Mouse (Mus musculus) left cerebral cortex, adult 2 months (tissue): ENCODE measurements at regions not wholly inside any gene's neighbourhood (a gene's known extent, or its start where the extent isn't known, plus 50 kb on each side); places are given as distances from the start of the nearest gene placed in this dataset.

ENCODE experiments used
- DNase-seq, 2 experiments: peaks; one replicate each; pipeline ENCODE4 v3.0.0; 2021 to 2022; ENCODE audit warnings: low spot score in 2 of 2, mixed read lengths in 1 of 2; ENCODE audit errors: extremely low spot score in 1 of 2
- H3K27ac ChIP-seq: fragments of 200-600 bp; 2 replicates; pipeline ENCODE4 v1.8.1; 2022
- H3K4me3 ChIP-seq: fragments of 200-600 bp; 2 replicates; pipeline ENCODE4 v1.8.1; 2022
- CTCF ChIP-seq: fragments of 200-600 bp; IDR thresholded peaks from 2 replicates; pipeline ENCODE4 v1.8.1; 2022; ENCODE audit warnings: antibody characterized with exemption, mild to moderate bottlenecking, moderate library complexity
- intact Hi-C: fragments of 180-260 bp; cut with DNase I; formaldehyde crosslinking; loops from one replicate; pipeline ENCODE4 v1.15.1; 2025

GRCm38 (mm10) chr15:59886036-59886435 lies 130.4 kb downstream of the 4933412E24Rik start:
- no peak for DNase-seq
- Histone ChIP-seq H3K4me3 (no peak overlapping the region), H3K27ac (no peak overlapping the region)
- intact Hi-C loops: no loop called here
- TF ChIP-seq CTCF: no peak

- intact Hi-C loops: no loop called here
- no peak overlapping the region for H3K27ac ChIP-seq
- no peak overlapping the region for H3K4me3 ChIP-seq
- TF ChIP-seq CTCF: no peak
- DNase-seq: no peak
These were observed 134.0 kb downstream of the 4933412E24Rik start for GRCm38 (mm10) chr15:59882444-59882843.

GRCm38 (mm10) chr15:59880426-59880825 lies 136.0 kb downstream of the 4933412E24Rik start:
- no peak for TF ChIP-seq CTCF
- Histone ChIP-seq H3K4me3 (no peak overlapping the region), H3K27ac (no peak overlapping the region)
- intact Hi-C loops: no loop called here
- DNase-seq: no peak

- peak; percentile 33 for TF ChIP-seq CTCF
- DNase-seq: no peak
- no peak overlapping the region for H3K4me3 ChIP-seq
- intact Hi-C loops: loop anchor here (5.0 kb wide), 2 partner anchors 218 to 943 kb away; no protein-coding TSS in a partner anchor
- no peak overlapping the region for H3K27ac ChIP-seq
These were observed 137.1 kb downstream of the 4933412E24Rik start for GRCm38 (mm10) chr15:59879311-59879710.

- no peak overlapping the region; the same call in 1 of the 2 replicates for H3K27ac ChIP-seq
- peak; percentile 69 for TF ChIP-seq CTCF
- intact Hi-C loops: loop anchor here (2.0 to 5.0 kb wide), 3 partner anchors 221 to 1220 kb away; no protein-coding TSS in a partner anchor
- H3K4me3 ChIP-seq: peak overlapping the region; percentile 24; the same call in 1 of the 2 replicates
- no peak for DNase-seq
These were observed 140.1 kb downstream of the 4933412E24Rik start for GRCm38 (mm10) chr15:59876279-59876742.

- DNase-seq: no peak
- intact Hi-C loops: no loop called here
- Histone ChIP-seq H3K4me3 (no peak overlapping the region), H3K27ac (no peak overlapping the region)
- no peak for TF ChIP-seq CTCF
These were observed 149.7 kb downstream of the 4933412E24Rik start for GRCm38 (mm10) chr15:59866701-59867100.

- no peak for DNase-seq
- intact Hi-C loops: loop anchor here (2.0 kb wide), 1 partner anchor 476 kb away; no protein-coding TSS in a partner anchor
These were observed 151.5 kb downstream of the 4933412E24Rik start for GRCm38 (mm10) chr15:59864746-59865499.

GRCm38 (mm10) chr15:59852271-59853000 lies 164.0 kb downstream of the 4933412E24Rik start:
- no peak for TF ChIP-seq CTCF
- no peak for DNase-seq
- intact Hi-C loops: no loop called here
- no peak overlapping the region for H3K4me3 ChIP-seq
- no peak overlapping the region for H3K27ac ChIP-seq

More at GRCm38 (mm10) chr15:59864746-59865499, 151.5 kb downstream of the 4933412E24Rik start:
- Histone ChIP-seq H3K4me3 (no peak overlapping the region), H3K27ac (no peak overlapping the region)
- peak; percentile 73 for TF ChIP-seq CTCF

GRCm38 (mm10) chr15:59845158-59845739 lies 171.2 kb downstream of the 4933412E24Rik start:
- Histone ChIP-seq H3K27ac (no peak overlapping the region), H3K4me3 (no peak overlapping the region)
- TF ChIP-seq CTCF: no peak
- no peak for DNase-seq
- intact Hi-C loops: no loop called here

- intact Hi-C loops: no loop called here
- Histone ChIP-seq H3K4me3 (no peak overlapping the region), H3K27ac (no peak overlapping the region)
- TF ChIP-seq CTCF: no peak
- peak in 1 of 2 experiments; percentile 18 for DNase-seq
These were observed 179.8 kb downstream of the 4933412E24Rik start for GRCm38 (mm10) chr15:59836631-59837030.

GRCm38 (mm10) chr15:59833232-59833631 lies 183.2 kb downstream of the 4933412E24Rik start:
- no peak for TF ChIP-seq CTCF
- H3K27ac ChIP-seq: no peak overlapping the region
- H3K4me3 ChIP-seq: no peak overlapping the region
- intact Hi-C loops: no loop called here
- no peak for DNase-seq

GRCm38 (mm10) chr15:59831481-59831880 lies 184.9 kb downstream of the 4933412E24Rik start:
- Histone ChIP-seq H3K4me3 (no peak overlapping the region), H3K27ac (no peak overlapping the region)
- DNase-seq: no peak
- no peak for TF ChIP-seq CTCF
- intact Hi-C loops: no loop called here
